Mouse (Mus musculus): ENCODE data around the gene Pdpn.

GRCm38 (mm10) chr4:143248050-143248449 lies 51.3 kb downstream of the Pdpn start:
- TF ChIP-seq CTCF (IDR thresholded peaks at IDR 0.05; ENCODE audit: insufficient read depth, low read length) (peak; percentile 47), POLR2A (IDR thresholded peaks at IDR 0.05; ENCODE audit: borderline replicate concordance, extremely low read depth, low read depth, low read length) (no peak)
